Mouse (Mus musculus) stomach, embryonic 15.5 days (tissue): ENCODE data around the gene Vwa2. TPM values are rescaled to one million over a fixed set of nuclear protein-coding genes. Genes with fewer than 3 reads are reported as not detected.

Source experiments
- ATAC-seq: fragments of 200-750 bp; cut with Nextera tagmentation; 2 replicates; pipeline ENCODE4 v1.8.0; 2017; ENCODE audit warnings: low read depth, moderate number of reproducible peaks, moderate TSS enrichment; ENCODE audit not compliant: insufficient read depth, low FRiP score
- H3K27ac ChIP-seq: fragments of 300-500 bp; sonication (generic); 2 replicates; pipeline ENCODE4 v1.5.1; 2015; ENCODE audit warnings: mild to moderate bottlenecking, inconsistent platforms
- H3K27me3 ChIP-seq: fragments of 300-500 bp; sonication (generic); replicated peaks from 2 replicates; pipeline ENCODE4 v1.6.1; 2015; ENCODE audit warnings: inconsistent platforms
- H3K36me3 ChIP-seq: fragments of 300-500 bp; sonication (generic); 2 replicates; pipeline ENCODE4 v1.6.1; 2015; ENCODE audit warnings: inconsistent platforms
- H3K4me1 ChIP-seq: fragments of 300-500 bp; sonication (generic); 2 replicates; pipeline ENCODE4 v1.6.1; 2015; ENCODE audit warnings: inconsistent platforms
- H3K4me2 ChIP-seq: fragments of 300-500 bp; sonication (generic); 2 replicates; pipeline ENCODE4 v1.6.1; 2015; ENCODE audit warnings: mild to moderate bottlenecking, inconsistent platforms
- H3K4me3 ChIP-seq: fragments of 300-500 bp; sonication (generic); replicated peaks from 2 replicates; pipeline ENCODE4 v1.5.1; 2015; ENCODE audit warnings: inconsistent platforms
- H3K9ac ChIP-seq: fragments of 300-500 bp; sonication (generic); 2 replicates; pipeline ENCODE4 v1.6.1; 2015; ENCODE audit warnings: inconsistent platforms
- H3K9me3 ChIP-seq: fragments of 300-500 bp; sonication (generic); 2 replicates; pipeline ENCODE4 v1.6.1; 2016; ENCODE audit warnings: inconsistent platforms
- WGBS: fragments of 180-500 bp; shearing (Covaris S2); methylation state at CpG from one replicate; pipeline ENCODE4 v1.1.7; 2015; 5-methylcytosine and 5-hydroxymethylcytosine counted together
- polyA plus RNA-seq: library from polyadenylated mRNA; unstranded; fragments of >200 nt; fragmentation: Nextera tagmentation; extraction: Ambion mirVana; gene quantifications from 2 replicates; pipeline ENCODE4 v1.2.1, GENCODE M21; 2015

Vwa2 gene
- polyA plus RNA-seq, 1 experiment from 2014 or later: 2.6 TPM

DNA sequence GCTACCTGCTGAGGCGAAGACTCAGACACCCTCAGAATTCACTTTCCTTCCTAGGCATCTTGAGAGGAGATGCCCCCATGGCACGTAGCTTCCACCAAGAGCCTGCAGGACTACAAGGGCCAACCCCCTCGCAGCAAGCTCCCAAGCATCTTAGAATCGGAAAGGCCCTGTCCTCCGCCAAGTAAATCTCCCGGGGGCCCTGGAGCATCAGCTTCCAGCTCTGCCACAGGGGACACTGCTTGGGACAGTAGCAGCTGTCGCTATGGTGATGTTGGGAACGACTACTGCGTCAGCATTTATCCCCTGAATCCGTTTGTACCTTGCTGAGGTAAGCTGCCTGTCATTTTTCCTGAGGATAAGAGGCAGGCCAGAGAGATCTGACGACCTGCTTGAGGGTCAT, 36.5 kb downstream of the Vwa2 start:
- H3K4me3 ChIP-seq: no peak overlapping the region
- H3K27me3 ChIP-seq: no peaks in the 10 kb centered on the region
- H3K36me3 ChIP-seq: peaks cover 11% of the 10 kb centered on the region; the same call in 1 of the 2 replicates
- H3K9ac ChIP-seq: no peak overlapping the region
- no peak for ATAC-seq
- H3K4me2 ChIP-seq: no peak overlapping the region
- H3K27ac ChIP-seq: no peak overlapping the region
- H3K4me1 ChIP-seq: no peaks in the 10 kb centered on the region; the same call in 1 of the 2 replicates
- 67% methylated on average over 11 of the region's 11 CpGs for WGBS
- no peaks in the 10 kb centered on the region for H3K9me3 ChIP-seq

GRCm38 (mm10) chr19:56913761-56914160, 39.7 kb downstream of the Vwa2 start:
- H3K9me3 ChIP-seq: no peaks in the 10 kb centered on the region
- H3K4me2 ChIP-seq: no peak overlapping the region
- H3K27ac ChIP-seq: no peak overlapping the region
- WGBS: 82% methylated on average over 4 of the region's 4 CpGs
- peaks cover 16% of the 10 kb centered on the region; the same call in 1 of the 2 replicates for H3K36me3 ChIP-seq
- ATAC-seq: no peak
- no peaks in the 10 kb centered on the region for H3K27me3 ChIP-seq
- H3K4me3 ChIP-seq: no peak overlapping the region
- H3K4me1 ChIP-seq: no peaks in the 10 kb centered on the region
- no peak overlapping the region for H3K9ac ChIP-seq

DNA sequence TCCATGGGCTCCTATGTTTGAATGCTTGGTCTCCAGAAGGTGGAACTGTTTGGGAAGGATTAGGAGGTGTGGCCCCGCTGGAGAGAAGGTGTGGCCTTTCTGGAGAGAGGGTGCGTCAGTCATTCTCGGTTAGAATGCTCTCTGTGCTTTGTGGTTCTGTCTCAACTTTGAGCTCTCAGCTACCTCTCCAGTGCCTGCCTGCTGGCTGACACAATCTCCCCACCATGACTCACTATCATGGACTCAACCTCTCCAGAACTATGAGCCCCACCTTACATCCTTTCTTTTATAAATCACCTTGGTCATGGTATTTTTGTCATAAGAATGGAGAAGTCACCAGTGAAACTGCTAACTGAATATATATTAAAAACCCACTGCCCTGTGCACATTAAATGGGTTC, 40.6 kb downstream of the Vwa2 start:
- H3K27ac ChIP-seq: peak overlapping the region; percentile 72; the same call in 1 of the 2 replicates

GRCm38 (mm10) chr19:56915084-56915483, 41.0 kb downstream of the Vwa2 start:
- WGBS: 45% methylated on average over 6 of the region's 6 CpGs
- Histone ChIP-seq H3K36me3 (peaks cover 16% of the 10 kb centered on the region; the same call in 1 of the 2 replicates), H3K27ac (peak overlapping the region; percentile 72), H3K9ac (no peak overlapping the region), H3K9me3 (no peaks in the 10 kb centered on the region), H3K4me2 (0 out of 2 replicates have a peak overlapping the region, but pooled peaks have one; percentile 5), H3K4me3 (no peak overlapping the region), H3K27me3 (no peaks in the 10 kb centered on the region), H3K4me1 (no peaks in the 10 kb centered on the region)
- ATAC-seq: peak; percentile 66; the same call in 1 of the 2 replicates

More for the DNA sequence above, 40.6 kb downstream of the Vwa2 start:
- peaks cover 16% of the 10 kb centered on the region; the same call in 1 of the 2 replicates for H3K36me3 ChIP-seq
- no peaks in the 10 kb centered on the region for H3K4me1 ChIP-seq
- H3K9me3 ChIP-seq: no peaks in the 10 kb centered on the region
- no peaks in the 10 kb centered on the region for H3K27me3 ChIP-seq
- no peak overlapping the region for H3K4me3 ChIP-seq
- no peak overlapping the region for H3K9ac ChIP-seq
- no peak overlapping the region for H3K4me2 ChIP-seq
- ATAC-seq: no peak
- 91% methylated on average over 3 of the region's 3 CpGs for WGBS

DNA sequence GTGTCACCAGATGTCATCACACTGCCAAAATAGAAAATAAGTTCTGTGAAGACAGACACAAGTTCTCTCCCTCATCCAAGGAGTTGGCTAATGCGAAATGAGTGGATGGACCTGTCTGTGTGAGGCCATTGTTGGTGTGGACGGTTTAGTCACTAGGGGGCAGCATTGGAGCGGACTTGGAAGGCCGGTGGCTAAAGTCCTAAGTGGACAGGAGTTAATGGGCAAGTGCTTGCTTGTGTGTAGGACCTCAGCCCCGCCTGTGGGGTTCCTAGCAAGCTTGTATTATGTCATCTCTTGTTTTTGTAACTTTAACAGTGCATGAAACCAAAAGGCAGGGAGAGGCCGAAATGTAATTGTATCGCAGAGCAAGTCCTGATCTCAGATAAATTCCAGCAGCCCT, 45.6 kb downstream of the Vwa2 start:
- peak; percentile 58; the same call in 1 of the 2 replicates for ATAC-seq
- Histone ChIP-seq H3K36me3 (peaks cover 9% of the 10 kb centered on the region; the same call in 1 of the 2 replicates), H3K4me2 (no peak overlapping the region), H3K9me3 (no peaks in the 10 kb centered on the region), H3K27ac (peak overlapping the region; percentile 23; the same call in 1 of the 2 replicates), H3K27me3 (no peaks in the 10 kb centered on the region), H3K4me3 (no peak overlapping the region), H3K4me1 (no peaks in the 10 kb centered on the region), H3K9ac (no peak overlapping the region)
- WGBS: 14% methylated on average over 7 of the region's 7 CpGs

- Histone ChIP-seq H3K4me1 (no peaks in the 10 kb centered on the region), H3K9me3 (no peaks in the 10 kb centered on the region), H3K36me3 (0 out of 2 replicates have a peak, but pooled peaks cover 7% of the 10 kb centered on the region), H3K27ac (peak overlapping the region; percentile 23; the same call in 1 of the 2 replicates), H3K9ac (no peak overlapping the region), H3K27me3 (no peaks in the 10 kb centered on the region), H3K4me3 (no peak overlapping the region), H3K4me2 (no peak overlapping the region)
- no peak for ATAC-seq
- 85% methylated on average over 13 of the region's 13 CpGs for WGBS
Measured at GRCm38 (mm10) chr19:56920232-56920631, 46.2 kb downstream of the Vwa2 start.

GRCm38 (mm10) chr19:56921744-56922143, 47.7 kb downstream of the Vwa2 start:
- 68% methylated on average over 5 of the region's 5 CpGs for WGBS
- no peak overlapping the region for H3K4me2 ChIP-seq
- no peaks in the 10 kb centered on the region for H3K4me1 ChIP-seq
- H3K9ac ChIP-seq: no peak overlapping the region
- no peaks in the 10 kb centered on the region for H3K9me3 ChIP-seq
- H3K27ac ChIP-seq: no peak overlapping the region
- no peak overlapping the region for H3K4me3 ChIP-seq
- ATAC-seq: no peak
- no peaks in the 10 kb centered on the region for H3K27me3 ChIP-seq
- no peaks in the 10 kb centered on the region for H3K36me3 ChIP-seq

GRCm38 (mm10) chr19:56929392-56929791, 55.3 kb downstream of the Vwa2 start:
- Histone ChIP-seq H3K4me1 (no peaks in the 10 kb centered on the region), H3K9me3 (no peaks in the 10 kb centered on the region), H3K27me3 (no peaks in the 10 kb centered on the region), H3K4me2 (no peak overlapping the region), H3K27ac (no peak overlapping the region), H3K9ac (no peak overlapping the region), H3K4me3 (no peak overlapping the region), H3K36me3 (no peaks in the 10 kb centered on the region)
- ATAC-seq: no peak
- WGBS: 60% methylated on average over 3 of the region's 3 CpGs

DNA sequence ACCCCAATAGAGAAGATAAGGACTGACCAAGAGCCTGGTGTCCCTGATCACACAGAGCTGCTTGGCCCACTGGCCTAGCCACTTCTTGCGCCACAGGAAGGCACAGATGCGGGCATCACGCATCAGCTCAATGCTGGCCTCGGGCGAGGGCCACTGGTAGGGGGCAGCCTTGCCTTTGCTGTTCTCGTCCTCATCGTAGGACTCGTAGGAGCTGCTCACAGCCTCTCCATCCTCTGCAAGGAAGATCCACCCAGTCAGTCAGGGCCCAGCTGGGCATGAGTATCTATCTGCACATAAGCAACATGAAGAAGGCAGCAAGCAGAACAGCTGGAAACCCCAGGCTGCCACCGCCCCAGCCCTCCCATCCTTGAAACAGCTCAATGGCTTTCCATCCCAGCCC, 56.0 kb downstream of the Vwa2 start:
- H3K9me3 ChIP-seq: no peaks in the 10 kb centered on the region
- no peak overlapping the region for H3K9ac ChIP-seq
- no peak overlapping the region for H3K4me2 ChIP-seq
- H3K4me3 ChIP-seq: no peak overlapping the region
- no peaks in the 10 kb centered on the region for H3K27me3 ChIP-seq
- H3K36me3 ChIP-seq: no peaks in the 10 kb centered on the region
- H3K4me1 ChIP-seq: no peaks in the 10 kb centered on the region
- H3K27ac ChIP-seq: peak overlapping the region; percentile 11; the same call in 1 of the 2 replicates
- 78% methylated on average over 9 of the region's 9 CpGs for WGBS
- no peak for ATAC-seq

- Histone ChIP-seq H3K4me2 (no peak overlapping the region), H3K4me1 (no peaks in the 10 kb centered on the region), H3K36me3 (no peaks in the 10 kb centered on the region), H3K4me3 (no peak overlapping the region), H3K9me3 (no peaks in the 10 kb centered on the region), H3K27ac (no peak overlapping the region), H3K27me3 (no peaks in the 10 kb centered on the region), H3K9ac (no peak overlapping the region)
- WGBS: 72% methylated on average over 3 of the region's 3 CpGs
- ATAC-seq: no peak
Measured at GRCm38 (mm10) chr19:56933800-56934199, 59.8 kb downstream of the Vwa2 start.

DNA sequence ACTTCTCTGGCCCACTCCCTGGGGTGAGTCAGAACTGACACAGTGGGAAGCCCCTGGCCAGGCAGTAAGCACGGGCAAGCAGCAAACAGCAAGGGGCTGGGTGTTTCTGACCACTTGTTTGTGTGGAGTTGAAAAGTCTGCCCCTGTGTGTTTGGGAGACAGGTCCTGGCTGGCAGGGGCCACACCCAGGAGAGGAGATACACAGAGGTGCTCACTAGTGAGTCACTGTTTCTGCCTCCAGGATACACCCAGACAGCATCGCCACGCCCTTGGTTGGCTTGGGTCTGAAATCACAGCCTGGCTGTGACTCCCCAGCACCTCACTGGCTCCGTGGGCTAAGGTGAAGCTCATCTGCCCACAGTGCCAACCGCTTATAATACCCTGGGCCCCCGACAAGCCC, 61.1 kb downstream of the Vwa2 start:
- Histone ChIP-seq H3K27me3 (no peaks in the 10 kb centered on the region), H3K9me3 (no peaks in the 10 kb centered on the region), H3K27ac (no peak overlapping the region), H3K4me3 (no peak overlapping the region), H3K36me3 (no peaks in the 10 kb centered on the region), H3K4me2 (no peak overlapping the region), H3K4me1 (no peaks in the 10 kb centered on the region), H3K9ac (no peak overlapping the region)
- WGBS: 82% methylated on average over 6 of the region's 6 CpGs
- ATAC-seq: peak; percentile 31; the same call in 1 of the 2 replicates

DNA sequence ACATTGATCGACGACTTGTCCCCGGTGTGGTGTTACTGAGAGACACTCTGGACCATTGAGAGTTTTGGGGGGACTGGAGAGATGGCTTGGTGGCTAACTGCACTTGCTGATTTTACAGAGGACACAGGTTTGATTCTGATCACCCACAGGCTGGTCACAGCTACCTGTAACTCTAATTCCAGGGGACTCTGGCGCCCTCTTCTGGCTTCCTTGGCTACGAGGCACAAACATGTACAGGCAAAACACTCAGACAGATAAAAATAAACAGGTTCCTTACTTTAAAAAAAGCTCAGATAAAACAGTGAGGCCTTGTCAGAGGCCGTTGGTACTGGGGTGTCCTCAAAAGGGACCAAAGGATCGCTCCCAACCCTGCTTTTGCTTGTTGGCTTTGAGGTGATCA, 61.7 kb downstream of the Vwa2 start:
- no peak overlapping the region for H3K9ac ChIP-seq
- ATAC-seq: no peak
- no peaks in the 10 kb centered on the region for H3K36me3 ChIP-seq
- H3K4me1 ChIP-seq: no peaks in the 10 kb centered on the region
- H3K27me3 ChIP-seq: no peaks in the 10 kb centered on the region
- H3K4me3 ChIP-seq: no peak overlapping the region
- no peaks in the 10 kb centered on the region for H3K9me3 ChIP-seq
- WGBS: 88% methylated on average over 7 of the region's 7 CpGs
- H3K27ac ChIP-seq: no peak overlapping the region
- no peak overlapping the region for H3K4me2 ChIP-seq

DNA sequence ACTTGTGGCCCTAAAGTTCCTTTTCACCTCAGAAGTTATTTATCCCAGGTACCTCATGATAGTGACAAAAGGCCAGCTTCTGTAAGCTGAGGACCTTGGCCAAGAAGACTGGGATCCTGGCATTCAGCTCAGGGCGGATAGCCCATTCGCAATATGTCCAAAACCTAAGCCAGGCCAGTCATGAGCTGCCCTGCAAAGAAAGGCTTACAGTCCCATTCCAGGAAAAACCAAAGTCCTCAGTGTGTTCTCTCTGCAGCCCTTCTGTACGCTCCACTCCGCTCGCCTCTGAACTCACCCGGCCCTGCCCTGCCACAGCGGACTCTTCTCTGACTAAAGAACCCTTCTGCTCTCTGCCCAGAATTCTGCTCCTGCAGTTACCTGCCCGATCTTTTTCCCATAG, 62.2 kb downstream of the Vwa2 start:
- Histone ChIP-seq H3K36me3 (no peaks in the 10 kb centered on the region), H3K27me3 (no peaks in the 10 kb centered on the region), H3K4me3 (no peak overlapping the region), H3K4me2 (no peak overlapping the region), H3K27ac (no peak overlapping the region), H3K4me1 (no peaks in the 10 kb centered on the region), H3K9ac (no peak overlapping the region), H3K9me3 (no peaks in the 10 kb centered on the region)
- WGBS: 91% methylated on average over 8 of the region's 8 CpGs
- ATAC-seq: no peak
